Mouse (Mus musculus) ES-Bruce4 (cell line): Measurements from ENCODE around the gene Trim45. TPM values are rescaled to one million over a fixed set of nuclear protein-coding genes. Genes with fewer than 3 reads are reported as not detected.

Experiments used
- H3K27ac ChIP-seq: 2 replicates; pipeline ENCODE4 v1.5.1; 2012; ENCODE audit warnings: low read length, inconsistent platforms; ENCODE audit not compliant: insufficient read depth
- H3K27me3 ChIP-seq: 2 replicates; pipeline ENCODE4 v1.6.1; 2012; ENCODE audit warnings: mild to moderate bottlenecking, low read length, inconsistent platforms; ENCODE audit not compliant: control insufficient read depth, poor library complexity, insufficient read depth, severe bottlenecking
- H3K36me3 ChIP-seq: 2 replicates; pipeline ENCODE4 v1.6.1; 2012; ENCODE audit warnings: inconsistent platforms, mild to moderate bottlenecking, low read length, moderate library complexity; ENCODE audit not compliant: control insufficient read depth, poor library complexity, insufficient read depth, severe bottlenecking
- H3K4me1 ChIP-seq: one replicate; pipeline ENCODE4 v1.8.1; 2011; ENCODE audit warnings: low read length; ENCODE audit not compliant: control insufficient read depth, insufficient read depth
- H3K4me3 ChIP-seq: 2 replicates; pipeline ENCODE4 v1.5.1; 2011; ENCODE audit warnings: low read depth, mild to moderate bottlenecking, low read length
- H3K9ac ChIP-seq: 2 replicates; pipeline ENCODE4 v1.6.1; 2012; ENCODE audit warnings: low read depth, mild to moderate bottlenecking, inconsistent platforms; ENCODE audit not compliant: poor library complexity, severe bottlenecking
- H3K9me3 ChIP-seq: replicated peaks from 2 replicates; pipeline ENCODE4 v1.6.1; 2012; ENCODE audit warnings: mild to moderate bottlenecking, low read length, inconsistent platforms; ENCODE audit not compliant: control insufficient read depth, poor library complexity, insufficient read depth, severe bottlenecking
- CTCF ChIP-seq: IDR thresholded peaks from one replicate; pipeline ENCODE4 v1.8.1; 2011; ENCODE audit warnings: low read depth, low read length
- EP300 ChIP-seq: IDR thresholded peaks from 2 replicates; pipeline ENCODE4 v1.6.1; 2011; ENCODE audit warnings: low read depth, low read length; ENCODE audit not compliant: insufficient read depth
- POLR2A ChIP-seq: IDR thresholded peaks from one replicate; pipeline ENCODE4 v1.8.1; 2011; ENCODE audit warnings: low read length; ENCODE audit not compliant: insufficient read depth
- polyA plus RNA-seq: library from polyadenylated mRNA; stranded (reverse); fragments of >200 nt; gene quantifications from 2 replicates; pipeline ENCODE4 v1.2.4, GENCODE M21; 2011; ENCODE audit warnings: low read depth; ENCODE audit not compliant: missing spikeins, insufficient read depth, insufficient read length

Trim45 gene
- polyA plus RNA-seq, 1 experiment = 5.9 TPM

DNA sequence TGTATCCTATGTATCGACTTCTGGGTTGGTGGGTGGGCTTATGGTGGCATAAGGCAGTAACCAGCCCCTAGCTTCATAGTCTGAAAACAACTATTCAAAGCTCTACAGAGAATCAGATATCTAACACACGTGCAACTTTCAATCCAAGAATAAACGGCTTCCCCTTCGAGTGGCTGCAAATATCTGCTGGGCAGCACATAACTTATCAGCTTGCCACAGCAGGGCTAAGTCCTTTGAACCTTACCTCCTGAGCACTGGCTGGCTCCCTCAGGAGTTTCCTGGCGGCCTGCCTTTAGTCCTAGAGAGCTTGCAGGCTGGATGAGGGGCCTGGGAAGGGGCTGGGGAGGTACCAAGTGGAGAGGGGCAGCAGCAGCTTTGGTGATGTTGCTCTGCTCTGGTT lies 39.0 kb downstream of the Trim45 start:
- peaks cover 63% of the 10 kb centered on the region for H3K36me3 ChIP-seq
- H3K4me1 ChIP-seq = no peaks in the 10 kb centered on the region
- H3K4me3 ChIP-seq = no peak overlapping the region
- H3K9me3 ChIP-seq = no peaks in the 10 kb centered on the region
- H3K9ac ChIP-seq = no peak overlapping the region
- H3K27me3 ChIP-seq = no peaks in the 10 kb centered on the region
- TF ChIP-seq EP300 (no peak), CTCF (no peak), POLR2A (no peak)
- H3K27ac ChIP-seq = no peak overlapping the region

DNA sequence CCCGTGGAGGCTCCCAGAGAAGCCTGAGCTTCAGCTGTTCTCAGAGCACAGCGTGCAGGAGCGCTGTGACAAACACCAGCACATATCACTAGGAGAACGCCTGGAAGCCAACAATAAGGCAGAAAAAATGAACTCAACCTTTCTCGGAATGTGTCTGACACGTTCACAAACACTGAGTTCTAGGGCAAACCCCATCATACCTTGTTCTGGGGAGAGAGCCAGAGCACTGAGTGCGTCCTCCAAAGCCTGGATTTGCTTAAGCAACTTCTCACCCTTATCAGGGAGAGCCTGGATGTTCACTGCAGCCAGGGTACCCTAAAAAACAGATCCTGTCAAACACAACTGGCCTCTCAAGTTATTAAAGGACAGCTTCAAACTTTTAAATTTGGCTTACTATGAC lies 39.5 kb downstream of the Trim45 start:
- H3K4me1 ChIP-seq = no peaks in the 10 kb centered on the region
- no peak overlapping the region for H3K27ac ChIP-seq
- TF ChIP-seq EP300 = no peak
- no peak for TF ChIP-seq CTCF
- TF ChIP-seq POLR2A = no peak
- H3K9ac ChIP-seq = no peak overlapping the region
- no peaks in the 10 kb centered on the region for H3K9me3 ChIP-seq
- no peaks in the 10 kb centered on the region for H3K27me3 ChIP-seq
- H3K4me3 ChIP-seq = no peak overlapping the region
- peaks cover 64% of the 10 kb centered on the region for H3K36me3 ChIP-seq

DNA sequence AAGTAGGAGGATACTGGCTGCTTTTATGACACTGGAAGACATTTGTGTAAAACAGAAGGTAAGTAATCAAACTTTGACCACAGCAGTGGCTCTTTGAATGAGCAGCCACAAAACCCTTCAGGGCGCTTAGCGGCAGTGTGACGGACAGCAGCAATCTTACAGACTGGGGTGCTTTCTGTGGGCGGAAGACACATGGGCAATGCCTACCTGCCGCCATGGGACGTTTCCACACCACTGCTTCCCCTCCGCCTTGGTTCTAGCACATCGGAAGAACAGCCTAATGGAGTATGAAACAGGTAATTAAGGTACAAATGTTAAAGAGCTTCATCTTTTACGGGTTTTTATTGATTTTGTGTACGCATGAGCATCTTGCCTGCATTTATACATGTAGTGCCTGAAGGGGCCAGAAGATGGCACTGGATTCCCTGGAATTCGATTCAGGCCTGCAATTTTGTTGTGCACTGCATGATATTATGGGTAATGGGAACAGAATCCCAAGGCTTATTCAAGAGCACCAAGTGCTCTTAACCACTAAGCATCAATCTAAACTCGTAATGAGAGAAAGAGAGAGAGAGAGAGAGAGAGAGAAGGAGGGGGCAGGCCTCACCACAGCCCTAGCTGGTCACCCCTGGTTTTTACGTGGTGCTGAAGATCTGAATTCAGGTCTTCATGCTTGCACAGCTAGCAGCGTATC lies 42.0 kb downstream of the Trim45 start:
- Histone ChIP-seq H3K27me3 (no peaks in the 10 kb centered on the region), H3K4me1 (no peaks in the 10 kb centered on the region), H3K9me3 (no peaks in the 10 kb centered on the region), H3K4me3 (no peak overlapping the region), H3K27ac (no peak overlapping the region), H3K36me3 (peaks cover 62% of the 10 kb centered on the region), H3K9ac (no peak overlapping the region)
- TF ChIP-seq EP300 = no peak
- TF ChIP-seq CTCF = no peak
- no peak for TF ChIP-seq POLR2A

DNA sequence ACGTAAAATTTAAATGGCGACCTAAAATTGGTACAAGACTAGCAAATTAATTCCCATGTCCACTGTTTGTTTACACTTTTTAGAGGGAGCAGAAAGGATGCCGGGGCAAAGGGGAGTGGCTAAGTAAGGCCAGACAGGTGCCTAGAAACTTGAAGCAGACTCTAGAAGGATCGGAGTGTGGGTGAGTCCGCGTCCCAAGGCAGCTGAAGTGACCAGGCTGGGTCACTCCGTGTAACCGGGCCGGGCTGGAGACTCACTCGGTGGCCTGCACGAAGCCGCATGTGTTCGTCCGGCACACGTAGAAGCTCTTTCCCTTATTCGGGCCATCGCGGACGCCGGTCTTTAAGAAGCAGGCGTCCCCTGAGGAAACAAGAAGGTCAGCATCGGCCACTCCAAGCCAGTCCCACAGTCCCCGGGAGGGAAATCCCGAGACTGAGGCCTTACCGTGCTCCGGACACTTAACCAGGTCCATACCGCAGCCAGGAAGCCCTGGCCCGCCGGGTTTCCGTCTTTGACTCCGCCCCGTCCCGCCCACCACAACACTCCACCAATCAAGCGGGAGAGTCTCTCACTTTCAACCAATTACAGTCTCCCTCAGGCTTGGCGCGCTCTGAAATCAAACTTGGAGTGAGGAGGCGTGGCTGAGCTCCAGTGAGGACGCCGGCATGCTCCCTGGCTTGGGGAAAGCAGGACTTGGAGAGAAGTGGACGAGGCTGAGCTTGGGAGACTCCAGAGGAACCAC lies 47.3 kb downstream of the Trim45 start, which contains the start of gene Ttf2:
Ttf2 (minus strand) TSS at position 488 of the 742 bp plus-strand sequence.
- Histone ChIP-seq H3K4me3 (peak within 1 kb of the TSS; percentile 99), H3K9ac (peak within 1 kb of the TSS; percentile 80), H3K4me1 (no peaks in the 10 kb centered on the region), H3K27me3 (no peaks in the 10 kb centered on the region), H3K36me3 (peaks cover 16% of the 10 kb centered on the region), H3K27ac (0 out of 2 replicates have a peak within 1 kb of the TSS, but pooled peaks have one; percentile 16), H3K9me3 (no peaks in the 10 kb centered on the region)
- TF ChIP-seq EP300 (no peak), CTCF (no peak), POLR2A (peak; percentile 36)

DNA sequence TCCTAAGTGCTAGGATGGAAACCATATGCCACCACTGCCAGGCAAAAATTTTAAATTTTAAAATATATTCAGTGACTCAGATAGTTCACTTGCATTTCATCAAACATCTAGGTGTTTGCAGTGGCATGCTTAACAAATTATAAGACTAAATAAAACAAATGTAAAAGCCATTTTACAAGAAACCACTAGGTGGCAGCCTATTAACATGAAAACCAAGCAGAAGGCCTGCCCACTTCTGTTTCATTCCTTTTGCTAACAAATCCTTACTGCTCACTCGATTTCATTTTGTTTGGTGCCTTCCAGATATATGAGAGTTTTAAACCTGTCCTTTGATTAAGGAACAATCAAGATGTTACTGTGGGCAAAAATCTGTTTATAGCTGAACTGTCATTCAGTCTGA lies 51.9 kb downstream of the Trim45 start:
- TF ChIP-seq CTCF (no peak), POLR2A (no peak), EP300 (no peak)
- Histone ChIP-seq H3K9me3 (no peaks in the 10 kb centered on the region), H3K27ac (no peak overlapping the region), H3K4me1 (no peaks in the 10 kb centered on the region), H3K36me3 (no peaks in the 10 kb centered on the region), H3K9ac (no peak overlapping the region), H3K4me3 (no peak overlapping the region), H3K27me3 (no peaks in the 10 kb centered on the region)

DNA sequence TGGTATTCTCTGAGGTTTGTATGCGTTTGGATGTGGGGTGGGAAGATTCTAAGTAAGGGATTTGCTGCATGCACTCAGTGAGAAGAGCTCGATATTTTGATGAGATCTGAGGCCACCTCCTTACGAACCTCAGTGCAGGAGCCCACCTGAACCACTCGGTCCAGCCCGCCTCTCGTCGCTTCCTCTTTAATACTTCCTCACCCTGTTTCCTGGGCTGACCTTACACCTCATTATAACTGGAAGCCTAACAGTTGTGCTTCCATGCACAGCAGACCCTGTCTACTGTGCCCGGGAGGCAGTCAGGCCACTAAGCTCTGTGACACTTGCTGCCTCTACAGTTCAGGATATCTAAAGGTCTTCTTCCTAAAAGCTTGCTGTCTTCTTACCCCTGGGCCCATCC lies 57.3 kb downstream of the Trim45 start:
- H3K9ac ChIP-seq = no peak overlapping the region
- no peaks in the 10 kb centered on the region for H3K27me3 ChIP-seq
- TF ChIP-seq CTCF (no peak), POLR2A (no peak), EP300 (no peak)
- H3K9me3 ChIP-seq = no peaks in the 10 kb centered on the region
- H3K27ac ChIP-seq = no peak overlapping the region
- no peaks in the 10 kb centered on the region for H3K4me1 ChIP-seq
- H3K36me3 ChIP-seq = no peaks in the 10 kb centered on the region
- no peak overlapping the region for H3K4me3 ChIP-seq

Other genes starting within 250 kb of the Trim45 start
- 61.3 and 66.2 TPM in 2 replicates for gene Man1a2, start 236.7 kb upstream of the Trim45 start, polyA plus RNA-seq
- gene Vtcn1, start 96.7 kb upstream of the Trim45 start, polyA plus RNA-seq = 0.30 TPM in 1 of 2 replicates, not detected in the other
- 44.3 and 47.3 TPM in 2 replicates for gene Ttf2, start 47.5 kb downstream of the Trim45 start, polyA plus RNA-seq
- not detected in 2 replicates for gene Cd101, start 107.4 kb downstream of the Trim45 start, polyA plus RNA-seq
- gene Ptgfrn, start 188.1 kb downstream of the Trim45 start, polyA plus RNA-seq = 59.6 and 60.7 TPM in 2 replicates